Mouse (Mus musculus): ENCODE measurements around the gene Magi1. TPM values are rescaled to one million over a fixed set of nuclear protein-coding genes. Genes with fewer than 3 reads are reported as not detected.

Magi1 gene
- polyA plus RNA-seq, 1 experiment from 2014 or later, result 10.9 TPM

DNA sequence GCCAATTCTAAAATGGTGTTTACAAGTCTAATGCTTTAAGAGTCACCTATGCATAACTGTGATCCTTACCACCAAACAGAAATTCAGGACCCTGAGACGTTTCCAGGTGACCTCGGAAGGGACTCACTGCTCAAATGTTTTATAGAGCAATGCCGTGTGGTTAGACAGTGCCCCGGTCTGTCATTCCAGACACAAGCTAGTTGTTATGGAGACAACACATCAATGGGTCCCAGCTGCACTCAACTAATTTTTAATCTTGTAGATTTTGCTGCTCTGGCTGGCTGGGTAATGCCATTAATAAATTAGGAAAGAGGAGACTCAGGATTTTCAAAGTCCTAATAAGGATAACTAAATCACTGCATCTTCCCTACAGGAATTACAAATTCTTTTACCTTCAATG is 151.7 kb downstream of the Magi1 start:
- no peak overlapping the region for H3K27ac ChIP-seq (ENCODE audit: low read depth, low read length)
- no peaks in the 10 kb centered on the region for H3K9me3 ChIP-seq (ENCODE audit: control insufficient read depth, low read length)
- ATAC-seq (ENCODE audit: low FRiP score, low TSS enrichment), result no peak
- no peak overlapping the region for H3K9ac ChIP-seq (ENCODE audit: low read depth, low read length)
- H3K4me2 ChIP-seq (replicated peaks; ENCODE audit: low read depth, low read length), result no peak overlapping the region
- peaks cover 20% of the 10 kb centered on the region for H3K4me1 ChIP-seq (ENCODE audit: control insufficient read depth, insufficient read depth, low read length)
- 65% methylated on average over 4 of the region's 4 CpGs for WGBS
- no peaks in the 10 kb centered on the region for H3K27me3 ChIP-seq (ENCODE audit: control insufficient read depth, insufficient read depth, low read length)
- no peak overlapping the region for H3K4me3 ChIP-seq (ENCODE audit: low read length)
- H3K36me3 ChIP-seq (ENCODE audit: control insufficient read depth, insufficient read depth, low read length), result no peaks in the 10 kb centered on the region

DNA sequence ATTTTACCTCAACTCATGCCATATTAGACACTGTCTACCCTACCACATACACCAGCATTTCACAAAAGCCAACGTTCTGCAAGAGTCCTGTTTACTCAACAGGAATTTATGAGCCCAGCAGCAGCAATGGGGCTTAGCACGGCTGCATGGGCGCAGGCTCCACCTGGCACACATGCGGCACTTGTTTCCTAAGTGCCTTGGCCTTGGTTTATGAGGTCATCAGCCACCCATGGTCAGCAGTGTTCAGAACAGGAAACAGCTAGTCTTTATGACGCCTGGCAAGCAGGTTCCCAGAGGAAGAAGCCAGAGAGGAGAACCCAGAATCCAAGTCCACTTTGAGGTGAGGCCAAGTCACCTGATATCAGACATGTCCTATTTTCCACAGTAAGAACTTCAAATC is 153.3 kb downstream of the Magi1 start:
- Histone ChIP-seq H3K4me1 (ENCODE audit: control insufficient read depth, insufficient read depth, low read length) (peaks cover 18% of the 10 kb centered on the region), H3K36me3 (ENCODE audit: control insufficient read depth, insufficient read depth, low read length) (no peaks in the 10 kb centered on the region), H3K27ac (ENCODE audit: low read depth, low read length) (no peak overlapping the region), H3K9me3 (ENCODE audit: control insufficient read depth, low read length) (no peaks in the 10 kb centered on the region), H3K4me3 (ENCODE audit: low read length) (no peak overlapping the region), H3K27me3 (ENCODE audit: control insufficient read depth, insufficient read depth, low read length) (no peaks in the 10 kb centered on the region), H3K4me2 (replicated peaks; ENCODE audit: low read depth, low read length) (no peak overlapping the region), H3K9ac (ENCODE audit: low read depth, low read length) (no peak overlapping the region)
- ATAC-seq (ENCODE audit: low FRiP score, low TSS enrichment), result no peak
- WGBS, result 39% methylated on average over 5 of the region's 5 CpGs

DNA sequence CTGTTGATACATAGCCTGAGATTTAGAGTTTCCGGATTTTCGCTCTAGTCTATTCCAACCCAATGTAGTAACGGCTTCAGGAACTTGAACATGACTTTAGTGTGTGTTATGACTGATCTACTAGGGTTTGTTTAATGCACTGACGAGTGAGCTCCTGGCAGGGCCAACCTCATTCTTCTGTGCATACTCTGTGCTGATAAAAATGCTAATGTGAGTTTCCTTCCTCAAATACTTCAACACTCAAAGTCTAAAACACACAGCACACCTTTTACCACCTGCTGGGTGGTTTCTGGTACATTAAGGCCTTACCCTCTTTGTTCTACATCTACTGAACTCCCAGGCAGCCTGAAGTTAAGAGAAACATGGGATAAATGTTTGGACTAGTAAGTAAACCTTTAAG is 157.0 kb downstream of the Magi1 start:
- no peak overlapping the region for H3K4me2 ChIP-seq (replicated peaks; ENCODE audit: low read depth, low read length)
- WGBS, result 81% methylated on average over 4 of the region's 4 CpGs
- H3K9me3 ChIP-seq (ENCODE audit: control insufficient read depth, low read length), result no peaks in the 10 kb centered on the region
- no peak overlapping the region for H3K27ac ChIP-seq (ENCODE audit: low read depth, low read length)
- H3K9ac ChIP-seq (ENCODE audit: low read depth, low read length), result no peak overlapping the region
- H3K4me3 ChIP-seq (ENCODE audit: low read length), result no peak overlapping the region
- peaks cover 31% of the 10 kb centered on the region for H3K4me1 ChIP-seq (ENCODE audit: control insufficient read depth, insufficient read depth, low read length)
- no peak for ATAC-seq (ENCODE audit: low FRiP score, low TSS enrichment)
- H3K27me3 ChIP-seq (ENCODE audit: control insufficient read depth, insufficient read depth, low read length), result no peaks in the 10 kb centered on the region
- no peaks in the 10 kb centered on the region for H3K36me3 ChIP-seq (ENCODE audit: control insufficient read depth, insufficient read depth, low read length)

DNA sequence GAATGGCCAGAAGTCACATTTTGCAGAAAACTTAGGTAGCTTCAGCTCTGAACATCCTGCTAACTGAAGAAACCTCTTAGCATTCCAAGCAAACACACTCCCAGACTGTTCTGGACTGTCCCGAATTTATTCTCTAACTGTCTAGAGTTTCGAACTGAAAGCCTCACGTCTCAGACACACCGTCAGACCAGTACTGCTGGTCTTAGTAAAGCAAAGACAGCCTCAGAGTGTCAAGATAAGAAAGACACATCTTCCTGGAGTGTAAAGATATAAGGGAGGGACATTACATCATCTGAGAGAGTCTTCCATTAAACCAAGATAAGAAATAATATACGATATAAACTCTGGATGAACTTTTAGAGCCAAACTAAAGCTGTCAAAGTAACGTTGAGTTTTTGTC is 158.6 kb downstream of the Magi1 start:
- Histone ChIP-seq H3K4me2 (replicated peaks; ENCODE audit: low read depth, low read length) (no peak overlapping the region), H3K4me3 (ENCODE audit: low read length) (no peak overlapping the region), H3K4me1 (ENCODE audit: control insufficient read depth, insufficient read depth, low read length) (peaks cover 29% of the 10 kb centered on the region), H3K9ac (ENCODE audit: low read depth, low read length) (no peak overlapping the region), H3K36me3 (ENCODE audit: control insufficient read depth, insufficient read depth, low read length) (no peaks in the 10 kb centered on the region), H3K27ac (ENCODE audit: low read depth, low read length) (0 out of 2 replicates have a peak overlapping the region, but pooled peaks have one; percentile 37), H3K27me3 (ENCODE audit: control insufficient read depth, insufficient read depth, low read length) (no peaks in the 10 kb centered on the region), H3K9me3 (ENCODE audit: control insufficient read depth, low read length) (no peaks in the 10 kb centered on the region)
- ATAC-seq (ENCODE audit: low FRiP score, low TSS enrichment), result 0 out of 2 replicates have a peak, but pooled peaks have one; percentile 28
- 48% methylated on average over 6 of the region's 6 CpGs for WGBS

DNA sequence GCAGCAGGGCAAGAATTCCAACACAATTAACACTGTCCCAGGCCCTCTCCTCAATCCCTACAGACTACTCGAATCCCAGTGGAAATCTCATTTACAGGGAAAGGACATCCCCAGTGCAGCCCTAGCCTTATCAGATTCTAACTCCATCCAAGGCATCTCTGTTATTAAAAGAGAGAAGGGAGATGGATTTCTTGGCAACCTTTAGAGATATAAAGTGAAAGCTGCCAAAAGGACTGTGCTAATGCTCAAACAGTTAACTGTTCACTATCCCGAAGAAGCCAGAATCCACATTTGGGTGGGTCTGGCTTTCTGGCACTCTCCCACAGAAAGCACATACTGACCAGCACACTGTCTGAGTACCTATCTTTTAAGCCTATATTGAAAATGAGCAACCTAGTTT is 159.4 kb downstream of the Magi1 start:
- no peak overlapping the region for H3K4me2 ChIP-seq (replicated peaks; ENCODE audit: low read depth, low read length)
- 71% methylated on average over 2 of the region's 2 CpGs for WGBS
- no peak overlapping the region for H3K9ac ChIP-seq (ENCODE audit: low read depth, low read length)
- H3K36me3 ChIP-seq (ENCODE audit: control insufficient read depth, insufficient read depth, low read length), result no peaks in the 10 kb centered on the region
- H3K27ac ChIP-seq (ENCODE audit: low read depth, low read length), result no peak overlapping the region; the same call in 1 of the 2 replicates
- H3K9me3 ChIP-seq (ENCODE audit: control insufficient read depth, low read length), result no peaks in the 10 kb centered on the region
- no peak overlapping the region for H3K4me3 ChIP-seq (ENCODE audit: low read length)
- H3K27me3 ChIP-seq (ENCODE audit: control insufficient read depth, insufficient read depth, low read length), result no peaks in the 10 kb centered on the region
- H3K4me1 ChIP-seq (ENCODE audit: control insufficient read depth, insufficient read depth, low read length), result peaks cover 27% of the 10 kb centered on the region
- ATAC-seq (ENCODE audit: low FRiP score, low TSS enrichment), result no peak

DNA sequence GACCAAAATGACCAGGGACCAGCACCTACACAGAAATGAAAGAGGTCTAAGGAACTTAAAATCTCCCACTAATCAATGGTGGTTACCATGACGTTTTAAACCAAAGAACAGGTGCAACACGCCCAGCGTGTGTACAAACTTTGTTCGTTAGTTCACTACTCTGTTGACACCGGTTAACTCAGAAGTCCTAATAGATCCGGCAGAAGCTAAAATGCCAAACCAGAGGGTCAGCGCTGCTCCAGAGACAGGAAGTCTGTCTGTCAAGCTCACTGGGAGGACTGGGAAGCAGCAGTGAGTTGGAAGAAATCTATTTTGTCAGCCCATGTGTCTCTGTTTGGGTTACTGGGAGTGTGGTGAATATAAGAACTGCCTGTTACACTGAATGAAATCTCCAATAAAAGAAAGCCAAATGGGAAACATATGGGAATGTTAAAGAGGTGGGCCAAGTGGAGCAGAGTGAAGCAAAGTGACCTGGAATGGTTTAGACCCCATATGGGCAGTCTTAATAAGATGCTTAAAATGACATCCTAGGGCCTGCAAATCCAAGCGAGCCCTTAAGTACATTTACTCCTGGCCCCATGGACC is 161.1 kb downstream of the Magi1 start:
- WGBS, result 70% methylated on average over 8 of the region's 8 CpGs
- Histone ChIP-seq H3K4me3 (ENCODE audit: low read length) (no peak overlapping the region), H3K4me2 (replicated peaks; ENCODE audit: low read depth, low read length) (no peak overlapping the region), H3K4me1 (ENCODE audit: control insufficient read depth, insufficient read depth, low read length) (peaks cover 18% of the 10 kb centered on the region; the same call in 1 of the 2 replicates), H3K9me3 (ENCODE audit: control insufficient read depth, low read length) (no peaks in the 10 kb centered on the region), H3K9ac (ENCODE audit: low read depth, low read length) (no peak overlapping the region), H3K27ac (ENCODE audit: low read depth, low read length) (no peak overlapping the region; the same call in 1 of the 2 replicates), H3K36me3 (ENCODE audit: control insufficient read depth, insufficient read depth, low read length) (no peaks in the 10 kb centered on the region), H3K27me3 (ENCODE audit: control insufficient read depth, insufficient read depth, low read length) (no peaks in the 10 kb centered on the region)
- no peak for ATAC-seq (ENCODE audit: low FRiP score, low TSS enrichment)

DNA sequence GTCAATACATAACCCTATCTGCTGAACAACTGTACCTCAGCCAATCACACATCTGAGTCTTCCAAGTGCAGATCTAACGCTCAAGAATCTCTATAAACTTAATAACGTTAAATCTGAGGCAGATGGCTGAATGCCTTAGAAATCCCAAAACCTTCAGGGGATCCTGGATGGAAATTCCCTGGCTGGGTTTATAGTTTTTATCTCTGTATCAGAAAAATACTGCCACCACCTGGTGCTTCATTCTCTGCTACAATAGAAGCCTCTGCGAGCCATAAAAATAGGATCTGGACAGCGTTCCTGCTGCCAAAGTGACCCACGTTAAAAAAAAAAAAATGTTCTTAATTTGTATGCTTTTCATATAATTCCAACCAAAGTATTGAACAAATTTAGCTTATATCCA is 162.2 kb downstream of the Magi1 start:
- no peak overlapping the region for H3K9ac ChIP-seq (ENCODE audit: low read depth, low read length)
- H3K4me1 ChIP-seq (ENCODE audit: control insufficient read depth, insufficient read depth, low read length), result peaks cover 13% of the 10 kb centered on the region; the same call in 1 of the 2 replicates
- no peaks in the 10 kb centered on the region for H3K27me3 ChIP-seq (ENCODE audit: control insufficient read depth, insufficient read depth, low read length)
- no peak overlapping the region for H3K4me2 ChIP-seq (replicated peaks; ENCODE audit: low read depth, low read length)
- no peak for ATAC-seq (ENCODE audit: low FRiP score, low TSS enrichment)
- no peak overlapping the region for H3K4me3 ChIP-seq (ENCODE audit: low read length)
- no peaks in the 10 kb centered on the region for H3K36me3 ChIP-seq (ENCODE audit: control insufficient read depth, insufficient read depth, low read length)
- WGBS, result 70% methylated on average over 5 of the region's 5 CpGs
- no peaks in the 10 kb centered on the region for H3K9me3 ChIP-seq (ENCODE audit: control insufficient read depth, low read length)
- no peak overlapping the region for H3K27ac ChIP-seq (ENCODE audit: low read depth, low read length)

DNA sequence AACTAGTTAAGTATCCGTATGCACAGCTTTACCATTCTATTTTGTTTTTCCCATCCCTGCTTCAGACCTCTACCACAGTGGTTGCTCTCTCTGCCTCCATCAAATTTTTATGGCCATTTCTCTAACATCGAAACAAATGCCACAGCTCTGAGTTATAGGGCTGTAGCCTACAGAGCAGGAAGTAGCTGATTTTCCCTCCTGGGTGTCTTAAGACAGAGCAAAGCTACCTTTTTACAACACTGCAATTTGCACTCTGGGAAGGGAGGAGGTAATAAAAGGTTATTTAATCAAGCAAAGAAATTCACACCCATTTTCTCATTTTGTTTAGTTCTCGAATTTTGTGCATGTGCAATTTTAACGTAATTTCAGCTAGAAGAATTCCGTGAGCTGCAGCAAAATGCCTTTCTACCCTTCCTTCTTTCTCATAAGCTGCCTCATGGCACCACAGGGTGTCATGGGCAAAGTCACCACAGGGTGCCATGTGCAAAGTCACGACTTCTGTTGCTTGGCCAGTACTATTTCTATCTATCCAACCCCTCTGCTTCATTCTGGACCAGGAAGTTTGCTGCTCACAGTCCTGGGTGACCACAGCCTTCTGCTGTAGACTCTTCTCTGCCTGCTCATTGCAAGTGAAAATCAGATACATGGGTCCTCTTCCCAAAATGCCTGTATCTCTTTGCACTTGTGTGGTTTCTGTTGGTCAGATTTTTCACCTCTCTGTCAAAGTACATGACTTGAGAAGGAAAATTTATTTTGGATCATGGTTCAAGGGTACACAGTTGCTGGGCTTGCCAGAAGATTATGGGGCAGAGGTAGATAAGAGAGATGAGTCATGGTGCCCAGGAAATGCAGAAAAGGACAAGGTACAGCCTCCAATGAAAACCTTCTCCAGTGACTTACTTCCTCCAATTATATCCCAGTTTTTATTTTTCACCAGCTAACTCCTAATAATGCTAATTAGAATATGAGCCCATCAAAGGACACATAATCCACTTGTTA is 167.0 kb downstream of the Magi1 start:
- Histone ChIP-seq H3K4me2 (replicated peaks; ENCODE audit: low read depth, low read length) (no peak overlapping the region), H3K4me3 (ENCODE audit: low read length) (no peak overlapping the region), H3K9ac (ENCODE audit: low read depth, low read length) (no peak overlapping the region), H3K27me3 (ENCODE audit: control insufficient read depth, insufficient read depth, low read length) (no peaks in the 10 kb centered on the region), H3K9me3 (ENCODE audit: control insufficient read depth, low read length) (no peaks in the 10 kb centered on the region), H3K4me1 (ENCODE audit: control insufficient read depth, insufficient read depth, low read length) (no peaks in the 10 kb centered on the region), H3K27ac (ENCODE audit: low read depth, low read length) (no peak overlapping the region), H3K36me3 (ENCODE audit: control insufficient read depth, insufficient read depth, low read length) (no peaks in the 10 kb centered on the region)
- ATAC-seq (ENCODE audit: low FRiP score, low TSS enrichment), result no peak
- 56% methylated on average over 6 of the region's 6 CpGs for WGBS

DNA sequence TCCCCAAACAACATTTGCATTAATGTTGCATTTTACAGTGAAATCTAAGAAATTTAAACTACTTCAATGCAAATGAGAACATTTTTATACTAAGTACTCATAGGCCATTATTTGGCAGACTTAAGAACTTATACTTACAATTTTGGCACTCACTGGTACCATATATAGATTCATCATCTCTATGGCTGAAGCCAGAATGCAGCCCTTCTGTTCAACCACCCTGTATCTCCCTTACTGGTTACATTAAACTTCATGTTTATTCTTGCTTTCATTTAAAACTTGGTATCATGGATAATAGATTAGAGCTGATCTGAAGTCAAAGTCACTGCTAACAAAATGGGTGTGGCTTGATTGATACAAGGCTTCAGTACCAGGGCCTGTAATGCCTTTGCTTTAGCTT is 171.9 kb downstream of the Magi1 start:
- ATAC-seq (ENCODE audit: low FRiP score, low TSS enrichment), result no peak
- Histone ChIP-seq H3K4me3 (ENCODE audit: low read length) (no peak overlapping the region), H3K9ac (ENCODE audit: low read depth, low read length) (no peak overlapping the region), H3K36me3 (ENCODE audit: control insufficient read depth, insufficient read depth, low read length) (no peaks in the 10 kb centered on the region), H3K9me3 (ENCODE audit: control insufficient read depth, low read length) (no peaks in the 10 kb centered on the region), H3K4me2 (replicated peaks; ENCODE audit: low read depth, low read length) (no peak overlapping the region), H3K27me3 (ENCODE audit: control insufficient read depth, insufficient read depth, low read length) (no peaks in the 10 kb centered on the region), H3K4me1 (ENCODE audit: control insufficient read depth, insufficient read depth, low read length) (0 out of 2 replicates have a peak, but pooled peaks cover 5% of the 10 kb centered on the region), H3K27ac (ENCODE audit: low read depth, low read length) (no peak overlapping the region)

Measured in kidney, embryonic 14.5 days (tissue).